Mouse (Mus musculus) liver, embryonic 15.5 days (tissue): ENCODE measurements at regions not wholly inside any gene's neighbourhood (a gene's known extent, or its start where the extent isn't known, plus 50 kb on each side); places are given as distances from the start of the nearest gene placed in this dataset.

Experiments
- ATAC-seq: fragments of 200-750 bp; cut with Nextera tagmentation; 2 replicates; pipeline ENCODE4 v1.8.0; 2017; ENCODE audit warnings: moderate number of reproducible peaks, mild to moderate bottlenecking, moderate library complexity; ENCODE audit not compliant: insufficient read depth
- H3K27ac ChIP-seq: fragments of 300-500 bp; sonication (generic); replicated peaks from 2 replicates; pipeline ENCODE4 v1.5.1; 2015; ENCODE audit warnings: mild to moderate bottlenecking, inconsistent platforms
- H3K27me3 ChIP-seq: fragments of 300-500 bp; sonication (generic); 2 replicates; pipeline ENCODE4 v1.6.1; 2015; ENCODE audit warnings: mild to moderate bottlenecking, inconsistent platforms
- H3K36me3 ChIP-seq: fragments of 300-500 bp; sonication (generic); replicated peaks from 2 replicates; pipeline ENCODE4 v1.6.1; 2015; ENCODE audit warnings: moderate library complexity, mild to moderate bottlenecking, inconsistent platforms
- H3K4me1 ChIP-seq: fragments of 300-500 bp; sonication (generic); replicated peaks from 2 replicates; pipeline ENCODE4 v1.6.1; 2015; ENCODE audit warnings: inconsistent platforms
- H3K4me2 ChIP-seq: fragments of 300-500 bp; sonication (generic); 2 replicates; pipeline ENCODE4 v1.6.1; 2015; ENCODE audit warnings: moderate library complexity, mild to moderate bottlenecking, inconsistent platforms
- H3K4me3 ChIP-seq: fragments of 300-500 bp; sonication (generic); replicated peaks from 2 replicates; pipeline ENCODE4 v1.5.1; 2015; ENCODE audit warnings: mild to moderate bottlenecking, inconsistent platforms
- H3K9ac ChIP-seq: fragments of 300-500 bp; sonication (generic); 2 replicates; pipeline ENCODE4 v1.6.1; 2015; ENCODE audit warnings: moderate library complexity, mild to moderate bottlenecking, inconsistent platforms
- H3K9me3 ChIP-seq: fragments of 300-500 bp; sonication (generic); replicated peaks from 2 replicates; pipeline ENCODE4 v1.6.1; 2016; ENCODE audit warnings: inconsistent platforms
- WGBS: fragments of 180-500 bp; shearing (Covaris S2); methylation state at CpG from one replicate; pipeline ENCODE4 v1.1.7; 2015; ENCODE audit warnings: mixed read lengths; ENCODE audit not compliant: insufficient replicate concordance; 5-methylcytosine and 5-hydroxymethylcytosine counted together

DNA sequence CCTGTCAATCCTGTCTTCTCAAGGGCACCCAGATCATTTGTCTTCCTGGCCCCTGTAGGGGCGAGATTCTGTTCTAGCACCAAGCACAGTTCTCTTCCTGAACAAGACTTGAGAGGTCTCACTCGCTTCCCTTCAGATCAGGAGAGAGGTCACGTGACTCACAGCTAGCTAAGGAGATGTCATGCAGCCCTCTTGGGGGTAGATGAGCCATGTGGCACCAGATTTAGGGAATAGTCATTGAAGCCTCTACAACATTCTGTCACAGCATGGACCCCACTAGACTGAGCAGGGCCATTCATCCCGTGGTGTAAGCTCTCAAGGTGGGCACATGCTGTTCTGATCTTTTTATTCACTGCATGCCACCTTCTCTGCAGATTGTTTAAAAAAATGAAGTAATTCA, 338.2 kb downstream of the Cdh26 start:
- H3K36me3 ChIP-seq, result no peaks in the 10 kb centered on the region
- H3K4me1 ChIP-seq, result no peaks in the 10 kb centered on the region
- no peak overlapping the region for H3K9ac ChIP-seq
- H3K4me2 ChIP-seq, result no peak overlapping the region
- ATAC-seq, result no peak
- WGBS, result 35% methylated on average over 4 of the region's 4 CpGs
- H3K9me3 ChIP-seq, result no peaks in the 10 kb centered on the region
- no peak overlapping the region for H3K27ac ChIP-seq
- H3K4me3 ChIP-seq, result no peak overlapping the region
- no peaks in the 10 kb centered on the region for H3K27me3 ChIP-seq

DNA sequence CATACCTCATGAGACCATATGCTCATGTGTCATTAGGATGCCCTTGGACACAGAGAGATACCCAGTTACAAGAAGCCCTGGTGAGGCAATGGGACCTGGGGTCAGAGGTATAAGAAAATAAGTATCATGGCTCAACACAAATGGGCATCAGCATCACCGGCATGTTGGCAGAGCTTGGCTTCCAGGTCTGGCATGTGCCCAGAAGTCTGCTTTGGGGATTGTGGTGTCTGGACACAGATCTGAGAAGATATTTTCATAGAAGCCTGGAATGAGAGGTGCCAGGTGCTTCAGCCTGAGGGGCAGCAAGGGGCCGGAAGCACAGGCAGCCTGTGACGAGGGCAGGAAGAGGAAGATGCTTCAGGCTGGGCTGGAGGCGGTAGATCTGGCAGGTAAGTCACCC, 338.7 kb downstream of the Cdh26 start:
- H3K9ac ChIP-seq, result no peak overlapping the region
- H3K27ac ChIP-seq, result no peak overlapping the region
- H3K4me3 ChIP-seq, result no peak overlapping the region
- no peaks in the 10 kb centered on the region for H3K4me1 ChIP-seq
- H3K4me2 ChIP-seq, result no peak overlapping the region
- H3K36me3 ChIP-seq, result no peaks in the 10 kb centered on the region
- 68% methylated on average over 4 of the region's 4 CpGs for WGBS
- no peak for ATAC-seq
- H3K27me3 ChIP-seq, result no peaks in the 10 kb centered on the region
- no peaks in the 10 kb centered on the region for H3K9me3 ChIP-seq

- Histone ChIP-seq H3K36me3 (no peaks in the 10 kb centered on the region), H3K27me3 (no peaks in the 10 kb centered on the region), H3K4me2 (no peak overlapping the region), H3K4me3 (no peak overlapping the region), H3K9me3 (no peaks in the 10 kb centered on the region), H3K9ac (no peak overlapping the region), H3K27ac (no peak overlapping the region), H3K4me1 (no peaks in the 10 kb centered on the region)
- 16% methylated on average over 1 of the region's 1 CpGs for WGBS
- no peak for ATAC-seq
Measured at GRCm38 (mm10) chr2:178771435-178771834, 341.1 kb downstream of the Cdh26 start.

DNA sequence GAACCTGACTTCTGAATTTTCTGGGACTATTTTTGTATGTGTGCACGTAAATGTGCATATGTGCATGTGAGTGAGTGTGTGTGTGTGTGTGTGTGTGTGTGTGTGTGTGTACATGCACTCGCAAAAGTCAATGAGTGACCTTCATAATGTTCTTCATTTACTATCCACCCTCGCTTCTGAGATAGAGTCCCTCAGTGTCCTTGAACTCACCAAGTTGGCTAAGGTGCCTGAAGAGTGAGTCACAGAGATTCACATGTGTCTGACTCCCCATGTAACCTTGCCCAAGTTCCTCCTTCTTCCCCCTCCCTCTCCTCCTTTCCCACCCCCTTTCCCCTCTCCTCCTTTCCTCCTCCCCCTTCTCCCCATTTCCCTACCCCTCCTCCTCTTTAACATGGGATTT, 341.6 kb downstream of the Cdh26 start:
- Histone ChIP-seq H3K4me2 (no peak overlapping the region), H3K27ac (no peak overlapping the region), H3K9ac (no peak overlapping the region), H3K4me3 (no peak overlapping the region), H3K36me3 (no peaks in the 10 kb centered on the region), H3K4me1 (no peaks in the 10 kb centered on the region), H3K9me3 (no peaks in the 10 kb centered on the region), H3K27me3 (no peaks in the 10 kb centered on the region)
- ATAC-seq, result no peak
- 65% methylated on average over 3 of the region's 3 CpGs for WGBS

DNA sequence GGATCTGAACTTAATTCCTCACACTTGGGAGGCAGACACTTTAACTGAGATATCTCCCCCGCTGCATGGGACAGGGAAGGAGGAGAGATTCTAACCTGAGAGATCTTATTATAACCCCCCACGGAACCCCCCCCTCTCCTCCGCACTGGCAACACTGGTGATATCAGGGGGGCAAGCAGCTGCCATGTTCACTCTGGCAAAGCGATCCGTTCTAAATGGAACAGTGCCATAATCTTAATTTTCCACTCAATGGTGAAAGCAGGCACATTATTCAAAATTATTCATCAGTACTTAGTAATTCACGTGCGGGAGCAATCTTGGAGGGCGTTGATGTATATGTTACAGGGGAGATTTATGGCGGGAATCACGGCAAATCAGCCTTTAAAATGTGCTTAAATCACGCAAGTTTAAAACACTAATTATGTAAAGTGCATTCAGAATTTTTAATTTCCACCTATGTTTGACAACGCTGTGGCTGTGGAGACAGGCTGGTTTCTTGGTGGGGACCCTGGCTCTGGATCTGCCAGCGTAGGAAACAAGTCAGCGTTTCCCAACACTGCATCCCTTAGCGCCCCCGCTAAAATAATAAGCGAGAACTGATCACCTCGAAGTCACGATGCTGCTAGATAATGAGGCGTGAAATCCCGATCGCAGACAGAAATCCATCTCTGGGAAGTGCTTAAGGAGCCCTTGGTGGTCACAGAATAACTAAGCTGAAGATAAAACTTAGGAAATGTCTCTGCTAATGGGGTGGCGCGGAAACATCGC, 354.7 kb downstream of the Cdh26 start:
- H3K27ac ChIP-seq, result no peak overlapping the region
- no peaks in the 10 kb centered on the region for H3K27me3 ChIP-seq
- no peaks in the 10 kb centered on the region for H3K36me3 ChIP-seq
- no peak overlapping the region for H3K4me2 ChIP-seq
- H3K4me3 ChIP-seq, result no peak overlapping the region
- H3K4me1 ChIP-seq, result no peaks in the 10 kb centered on the region
- 71% methylated on average over 25 of the region's 25 CpGs for WGBS
- ATAC-seq, result no peak
- no peak overlapping the region for H3K9ac ChIP-seq
- H3K9me3 ChIP-seq, result no peaks in the 10 kb centered on the region

GRCm38 (mm10) chr2:178785843-178786242, 355.5 kb downstream of the Cdh26 start:
- Histone ChIP-seq H3K4me3 (no peak overlapping the region), H3K4me2 (no peak overlapping the region), H3K9ac (no peak overlapping the region), H3K36me3 (no peaks in the 10 kb centered on the region), H3K9me3 (no peaks in the 10 kb centered on the region), H3K27me3 (no peaks in the 10 kb centered on the region), H3K27ac (no peak overlapping the region), H3K4me1 (no peaks in the 10 kb centered on the region)
- WGBS, result 54% methylated on average over 6 of the region's 6 CpGs
- ATAC-seq, result no peak

DNA sequence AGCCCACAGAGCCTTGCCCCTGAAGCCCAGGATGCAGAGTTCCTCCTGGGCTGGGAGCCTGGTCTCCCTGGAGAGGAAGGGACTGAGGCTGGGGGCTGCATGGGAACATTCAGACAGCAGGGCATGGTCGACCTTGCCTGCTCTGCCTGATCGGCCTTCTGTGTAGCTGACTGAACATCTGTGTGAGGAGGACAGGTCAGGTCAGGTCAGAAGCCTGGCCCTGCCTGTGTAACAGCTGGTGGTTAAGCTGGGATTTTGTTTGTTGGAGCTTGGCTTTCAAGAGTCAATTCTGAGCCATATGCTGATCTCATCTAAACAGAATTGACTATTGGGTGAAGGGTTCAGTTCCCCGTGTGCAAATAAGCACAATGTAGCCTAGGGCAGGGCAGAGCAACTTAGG, 365.5 kb downstream of the Cdh26 start:
- Histone ChIP-seq H3K4me3 (no peak overlapping the region), H3K4me2 (no peak overlapping the region), H3K36me3 (no peaks in the 10 kb centered on the region), H3K4me1 (no peaks in the 10 kb centered on the region), H3K27me3 (no peaks in the 10 kb centered on the region), H3K9ac (no peak overlapping the region), H3K9me3 (no peaks in the 10 kb centered on the region), H3K27ac (no peak overlapping the region)
- 43% methylated on average over 3 of the region's 3 CpGs for WGBS
- no peak for ATAC-seq

- Histone ChIP-seq H3K4me3 (no peak overlapping the region), H3K36me3 (no peaks in the 10 kb centered on the region), H3K4me2 (no peak overlapping the region), H3K27ac (no peak overlapping the region), H3K27me3 (no peaks in the 10 kb centered on the region), H3K9ac (no peak overlapping the region), H3K9me3 (no peaks in the 10 kb centered on the region), H3K4me1 (no peaks in the 10 kb centered on the region)
- 38% methylated on average over 12 of the region's 12 CpGs for WGBS
- no peak for ATAC-seq
Measured at GRCm38 (mm10) chr2:178801464-178801863, 371.1 kb downstream of the Cdh26 start.

- Histone ChIP-seq H3K9ac (no peak overlapping the region), H3K27me3 (no peaks in the 10 kb centered on the region), H3K4me1 (no peaks in the 10 kb centered on the region), H3K9me3 (no peaks in the 10 kb centered on the region), H3K27ac (no peak overlapping the region), H3K4me3 (no peak overlapping the region), H3K36me3 (no peaks in the 10 kb centered on the region), H3K4me2 (no peak overlapping the region)
- 48% methylated on average over 8 of the region's 8 CpGs for WGBS
- ATAC-seq, result no peak
Measured at GRCm38 (mm10) chr2:178805283-178805682, 375.0 kb downstream of the Cdh26 start.

- 69% methylated on average over 6 of the region's 6 CpGs for WGBS
- Histone ChIP-seq H3K27me3 (no peaks in the 10 kb centered on the region), H3K4me2 (no peak overlapping the region), H3K36me3 (no peaks in the 10 kb centered on the region), H3K4me1 (no peaks in the 10 kb centered on the region), H3K9me3 (no peaks in the 10 kb centered on the region), H3K4me3 (no peak overlapping the region), H3K9ac (no peak overlapping the region), H3K27ac (no peak overlapping the region)
- ATAC-seq, result no peak
Measured at GRCm38 (mm10) chr2:178821552-178821951, 391.2 kb downstream of the Cdh26 start.

DNA sequence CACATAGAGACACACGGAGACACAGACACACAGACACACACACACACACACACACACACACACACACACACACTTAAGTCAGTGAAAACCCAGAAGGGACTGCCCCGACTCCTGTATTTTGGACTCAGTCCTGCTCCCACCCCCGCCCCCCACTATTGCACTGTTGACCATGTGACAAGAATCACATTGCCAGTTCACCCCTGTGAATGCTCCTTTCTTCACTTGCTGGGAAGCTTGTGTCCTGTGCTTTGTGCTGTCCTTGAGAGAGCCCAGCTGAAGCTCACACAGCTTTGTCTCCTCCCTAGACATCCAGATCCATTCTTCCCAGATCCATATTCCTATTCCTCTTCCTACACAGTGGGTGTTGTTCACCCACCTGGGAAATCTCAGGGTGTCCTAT, 400.0 kb downstream of the Cdh26 start:
- Histone ChIP-seq H3K27ac (no peak overlapping the region), H3K9ac (no peak overlapping the region), H3K4me2 (no peak overlapping the region), H3K4me3 (no peak overlapping the region), H3K36me3 (no peaks in the 10 kb centered on the region), H3K9me3 (no peaks in the 10 kb centered on the region), H3K4me1 (no peaks in the 10 kb centered on the region), H3K27me3 (no peaks in the 10 kb centered on the region)
- ATAC-seq, result no peak
- 58% methylated on average over 3 of the region's 3 CpGs for WGBS

DNA sequence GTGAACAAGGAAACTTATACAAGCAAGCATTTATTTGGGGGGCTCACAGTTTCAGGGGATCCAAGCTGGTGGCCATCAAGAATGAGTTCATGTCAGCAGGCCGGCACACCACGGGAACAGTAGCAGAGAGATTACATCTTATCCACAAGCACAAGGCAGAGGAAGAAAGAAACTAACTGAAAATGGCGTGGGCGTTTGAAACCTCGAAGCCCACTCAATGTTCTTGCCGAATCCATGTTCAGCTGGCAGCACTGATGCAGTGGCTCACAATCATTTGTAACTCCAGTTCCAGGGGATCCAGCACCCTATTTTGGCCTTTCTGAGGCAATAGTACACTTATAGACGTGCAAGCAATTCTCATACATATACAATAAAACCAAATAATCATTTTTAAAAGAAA, 404.7 kb downstream of the Cdh26 start:
- no peaks in the 10 kb centered on the region for H3K36me3 ChIP-seq
- 48% methylated on average over 7 of the region's 7 CpGs for WGBS
- ATAC-seq, result no peak

More for the DNA sequence above, 404.7 kb downstream of the Cdh26 start:
- Histone ChIP-seq H3K4me2 (no peak overlapping the region), H3K4me3 (no peak overlapping the region), H3K27me3 (no peaks in the 10 kb centered on the region), H3K9ac (no peak overlapping the region), H3K4me1 (no peaks in the 10 kb centered on the region), H3K9me3 (no peaks in the 10 kb centered on the region), H3K27ac (no peak overlapping the region)
